Mouse (Mus musculus) midbrain, embryonic 15.5 days (tissue): Measurements from ENCODE around the gene Slc35d2. TPM values are rescaled to one million over a fixed set of nuclear protein-coding genes. Genes with fewer than 3 reads are reported as not detected.
"Not testable (repeated sequence)": the region's sequence is repeated elsewhere in the genome, so short reads cannot be mapped to it uniquely, and the experiment has no call there.

Experiments used
- ATAC-seq: fragments of 200-750 bp; cut with Nextera tagmentation; replicated peaks from 2 replicates; pipeline ENCODE4 v1.8.0; 2017; ENCODE audit warnings: moderate TSS enrichment
- H3K27ac ChIP-seq: fragments of 300-500 bp; sonication (generic); 2 replicates; pipeline ENCODE4 v1.5.1; 2015; ENCODE audit warnings: mild to moderate bottlenecking, inconsistent platforms
- H3K27me3 ChIP-seq: fragments of 300-500 bp; sonication (generic); replicated peaks from 2 replicates; pipeline ENCODE4 v1.6.1; 2015; ENCODE audit warnings: inconsistent platforms
- H3K36me3 ChIP-seq: fragments of 300-500 bp; sonication (generic); replicated peaks from 2 replicates; pipeline ENCODE4 v1.6.1; 2015; ENCODE audit warnings: inconsistent platforms
- H3K4me1 ChIP-seq: fragments of 300-500 bp; sonication (generic); 2 replicates; pipeline ENCODE4 v1.6.1; 2015; ENCODE audit warnings: inconsistent platforms
- H3K4me2 ChIP-seq: fragments of 300-500 bp; sonication (generic); 2 replicates; pipeline ENCODE4 v1.6.1; 2015; ENCODE audit warnings: inconsistent platforms, mild to moderate bottlenecking, moderate library complexity
- H3K4me3 ChIP-seq: fragments of 300-500 bp; sonication (generic); 2 replicates; pipeline ENCODE4 v1.5.1; 2015; ENCODE audit warnings: mild to moderate bottlenecking, inconsistent platforms
- H3K9ac ChIP-seq: fragments of 300-500 bp; sonication (generic); 2 replicates; pipeline ENCODE4 v1.6.1; 2015; ENCODE audit warnings: mild to moderate bottlenecking, inconsistent platforms
- H3K9me3 ChIP-seq: fragments of 300-500 bp; sonication (generic); 2 replicates; pipeline ENCODE4 v1.6.1; 2016; ENCODE audit warnings: inconsistent platforms
- WGBS: fragments of 180-500 bp; shearing (Covaris S2); methylation state at CpG from one replicate; pipeline ENCODE4 v1.1.7; 2015; ENCODE audit warnings: mixed read lengths; 5-methylcytosine and 5-hydroxymethylcytosine counted together
- polyA plus RNA-seq: library from polyadenylated mRNA; unstranded; fragments of >200 nt; fragmentation: Nextera tagmentation; extraction: Ambion mirVana; gene quantifications from 2 replicates; pipeline ENCODE4 v1.2.1, GENCODE M21; 2015

The Slc35d2 gene
- polyA plus RNA-seq, 1 experiment from 2014 or later, result 1.1 TPM

GRCm38 (mm10) chr13:64083331-64083730 is 45.8 kb downstream of the Slc35d2 start:
- H3K9me3 ChIP-seq, result no peaks in the 10 kb centered on the region
- ATAC-seq, result no peak
- H3K9ac ChIP-seq, result no peak overlapping the region
- 81% methylated on average over 3 of the region's 3 CpGs for WGBS
- no peak overlapping the region for H3K4me2 ChIP-seq
- H3K36me3 ChIP-seq, result no peaks in the 10 kb centered on the region
- no peaks in the 10 kb centered on the region for H3K27me3 ChIP-seq
- no peak overlapping the region for H3K27ac ChIP-seq
- H3K4me3 ChIP-seq, result no peak overlapping the region
- H3K4me1 ChIP-seq, result peaks cover 11% of the 10 kb centered on the region

- 17% methylated on average over 16 of the region's 16 CpGs for WGBS
Observed at GRCm38 (mm10) chr13:64081012-64081919, 47.9 kb downstream of the Slc35d2 start.

GRCm38 (mm10) chr13:64077591-64077990 is 51.6 kb downstream of the Slc35d2 start:
- no peak for ATAC-seq
- H3K4me2 ChIP-seq, result no peak overlapping the region
- no peaks in the 10 kb centered on the region for H3K36me3 ChIP-seq

More at GRCm38 (mm10) chr13:64081012-64081919, 47.9 kb downstream of the Slc35d2 start:
- H3K9me3 ChIP-seq, result no peaks in the 10 kb centered on the region
- H3K4me3 ChIP-seq, result no peak overlapping the region
- H3K27ac ChIP-seq, result peak overlapping the region; percentile 45
- no peaks in the 10 kb centered on the region for H3K27me3 ChIP-seq
- peak overlapping the region; percentile 3; the same call in 1 of the 2 replicates for H3K4me2 ChIP-seq
- H3K4me1 ChIP-seq, result peaks cover 11% of the 10 kb centered on the region
- H3K9ac ChIP-seq, result no peak overlapping the region
- H3K36me3 ChIP-seq, result no peaks in the 10 kb centered on the region
- ATAC-seq, result peak; percentile 77

GRCm38 (mm10) chr13:64076074-64076473 is 53.1 kb downstream of the Slc35d2 start:
- 0 out of 2 replicates have a peak, but pooled peaks cover under 1% of the 10 kb centered on the region for H3K4me1 ChIP-seq
- 88% methylated on average over 4 of the region's 4 CpGs for WGBS
- H3K9ac ChIP-seq, result no peak overlapping the region
- no peaks in the 10 kb centered on the region for H3K27me3 ChIP-seq
- no peak for ATAC-seq
- H3K4me3 ChIP-seq, result no peak overlapping the region
- H3K27ac ChIP-seq, result no peak overlapping the region
- no peaks in the 10 kb centered on the region for H3K9me3 ChIP-seq
- no peaks in the 10 kb centered on the region for H3K36me3 ChIP-seq
- no peak overlapping the region for H3K4me2 ChIP-seq

More at GRCm38 (mm10) chr13:64077591-64077990, 51.6 kb downstream of the Slc35d2 start:
- Histone ChIP-seq H3K4me3 (no peak overlapping the region), H3K27me3 (no peaks in the 10 kb centered on the region), H3K4me1 (peaks cover 11% of the 10 kb centered on the region), H3K27ac (no peak overlapping the region), H3K9ac (no peak overlapping the region), H3K9me3 (no peaks in the 10 kb centered on the region)
- WGBS, result 89% methylated on average over 5 of the region's 5 CpGs

GRCm38 (mm10) chr13:64066653-64067052 is 62.5 kb downstream of the Slc35d2 start:
- H3K9ac ChIP-seq, result no peak overlapping the region
- no peaks in the 10 kb centered on the region for H3K4me1 ChIP-seq
- H3K4me2 ChIP-seq, result no peak overlapping the region
- no peaks in the 10 kb centered on the region for H3K27me3 ChIP-seq
- no peak overlapping the region for H3K27ac ChIP-seq
- WGBS, result 76% methylated on average over 3 of the region's 3 CpGs
- no peaks in the 10 kb centered on the region for H3K9me3 ChIP-seq
- no peak for ATAC-seq
- H3K4me3 ChIP-seq, result no peak overlapping the region
- no peaks in the 10 kb centered on the region for H3K36me3 ChIP-seq

- no peaks in the 10 kb centered on the region for H3K27me3 ChIP-seq
- H3K36me3 ChIP-seq, result no peaks in the 10 kb centered on the region
- H3K4me2 ChIP-seq, result no peak overlapping the region
- no peak for ATAC-seq
- H3K9ac ChIP-seq, result no peak overlapping the region
- no peak overlapping the region for H3K4me3 ChIP-seq
- H3K9me3 ChIP-seq, result no peaks in the 10 kb centered on the region
- H3K4me1 ChIP-seq, result no peaks in the 10 kb centered on the region
- H3K27ac ChIP-seq, result no peak overlapping the region
Observed at GRCm38 (mm10) chr13:64064276-64064675, 64.9 kb downstream of the Slc35d2 start.

GRCm38 (mm10) chr13:64060935-64061506 is 68.1 kb downstream of the Slc35d2 start:
- WGBS, result 84% methylated on average over 5 of the region's 5 CpGs

GRCm38 (mm10) chr13:64053959-64054358 is 75.2 kb downstream of the Slc35d2 start:
- Histone ChIP-seq H3K4me2 (no peak overlapping the region), H3K9me3 (peaks cover 4% of the 10 kb centered on the region; the same call in 1 of the 2 replicates), H3K9ac (no peak overlapping the region), H3K4me3 (no peak overlapping the region), H3K36me3 (no peaks in the 10 kb centered on the region), H3K27me3 (no peaks in the 10 kb centered on the region), H3K27ac (no peak overlapping the region), H3K4me1 (no peaks in the 10 kb centered on the region)
- no peak for ATAC-seq
- 36% methylated on average over 1 of the region's 1 CpGs for WGBS

More at GRCm38 (mm10) chr13:64060935-64061506, 68.1 kb downstream of the Slc35d2 start:
- H3K4me2 ChIP-seq, result no peak overlapping the region
- no peak overlapping the region for H3K27ac ChIP-seq
- no peaks in the 10 kb centered on the region for H3K9me3 ChIP-seq
- H3K4me1 ChIP-seq, result no peaks in the 10 kb centered on the region
- no peak for ATAC-seq
- H3K27me3 ChIP-seq, result no peaks in the 10 kb centered on the region
- H3K4me3 ChIP-seq, result no peak overlapping the region
- no peak overlapping the region for H3K9ac ChIP-seq
- no peaks in the 10 kb centered on the region for H3K36me3 ChIP-seq

- 93% methylated on average over 2 of the region's 2 CpGs for WGBS
- H3K4me2 ChIP-seq, H3K4me1 ChIP-seq, H3K4me3 ChIP-seq, H3K36me3 ChIP-seq, ATAC-seq, H3K9me3 ChIP-seq, H3K27me3 ChIP-seq, H3K27ac ChIP-seq, H3K9ac ChIP-seq: not testable (repeated sequence)
Observed at GRCm38 (mm10) chr13:64052281-64052680, 76.9 kb downstream of the Slc35d2 start.

GRCm38 (mm10) chr13:64050895-64051294 is 78.3 kb downstream of the Slc35d2 start:
- H3K27me3 ChIP-seq, result no peaks in the 10 kb centered on the region
- no peaks in the 10 kb centered on the region for H3K36me3 ChIP-seq
- H3K9ac ChIP-seq, result no peak overlapping the region
- 67% methylated on average over 4 of the region's 4 CpGs for WGBS
- H3K4me3 ChIP-seq, result no peak overlapping the region
- H3K9me3 ChIP-seq, result peaks cover 4% of the 10 kb centered on the region; the same call in 1 of the 2 replicates
- no peak for ATAC-seq
- H3K27ac ChIP-seq, result no peak overlapping the region
- H3K4me2 ChIP-seq, result no peak overlapping the region
- no peaks in the 10 kb centered on the region for H3K4me1 ChIP-seq

GRCm38 (mm10) chr13:64049535-64049934 is 79.6 kb downstream of the Slc35d2 start:
- H3K9ac ChIP-seq, result no peak overlapping the region
- no peaks in the 10 kb centered on the region for H3K36me3 ChIP-seq
- H3K27me3 ChIP-seq, result no peaks in the 10 kb centered on the region
- ATAC-seq, result no peak
- H3K27ac ChIP-seq, result no peak overlapping the region
- H3K9me3 ChIP-seq, result peaks cover 4% of the 10 kb centered on the region; the same call in 1 of the 2 replicates
- no peaks in the 10 kb centered on the region for H3K4me1 ChIP-seq
- H3K4me3 ChIP-seq, result no peak overlapping the region
- no peak overlapping the region for H3K4me2 ChIP-seq

GRCm38 (mm10) chr13:64048467-64048866 is 80.7 kb downstream of the Slc35d2 start:
- no peak overlapping the region for H3K9ac ChIP-seq
- no peak overlapping the region for H3K4me2 ChIP-seq
- H3K4me1 ChIP-seq, result no peaks in the 10 kb centered on the region
- no peaks in the 10 kb centered on the region for H3K27me3 ChIP-seq
- H3K27ac ChIP-seq, result no peak overlapping the region
- H3K9me3 ChIP-seq, result peaks cover 4% of the 10 kb centered on the region; the same call in 1 of the 2 replicates
- no peak overlapping the region for H3K4me3 ChIP-seq
- no peak for ATAC-seq
- no peaks in the 10 kb centered on the region for H3K36me3 ChIP-seq
- WGBS, result 97% methylated on average over 2 of the region's 2 CpGs
